Mouse (Mus musculus): ENCODE results near the gene Mgat3. TPM values are rescaled to one million over a fixed set of nuclear protein-coding genes. Genes with fewer than 3 reads are reported as not detected.
A peak's percentile ranks its signal among the peaks of the same experiment; 100 is the strongest.

Gene Mgat3
- polyA plus RNA-seq, 1 experiment, result not detected

DNA sequence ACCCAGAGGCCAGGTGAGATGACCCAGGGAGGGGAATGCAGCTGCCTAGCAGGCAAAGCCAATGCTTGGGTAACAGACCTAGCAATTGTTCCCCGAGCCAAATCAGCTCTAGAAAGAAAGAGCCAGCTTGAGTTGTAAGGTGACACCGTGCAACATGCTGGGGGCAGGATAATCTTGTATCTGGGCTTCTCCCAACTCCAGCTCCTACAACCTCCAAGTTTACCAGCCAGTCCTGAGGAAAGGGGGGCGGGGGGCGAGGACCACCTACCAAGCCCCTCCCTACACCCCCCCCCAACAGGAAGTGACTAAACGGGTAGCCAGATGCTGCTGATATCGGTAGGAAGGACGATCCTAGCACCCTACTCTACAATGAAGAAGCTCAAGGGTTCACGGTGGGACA is 2.2 kb upstream of the Mgat3 start:
- peaks cover 5% of the 10 kb centered on the region for H3K9me3 ChIP-seq
- TF ChIP-seq GATA1 (IDR thresholded peaks at IDR 0.05; ENCODE audit: borderline replicate concordance, low read length), result no peak
- TF ChIP-seq FLI1 (IDR thresholded peaks at IDR 0.05; ENCODE audit: low read length), result no peak
- no peaks in the 10 kb centered on the region for H3K36me3 ChIP-seq (replicated peaks; ENCODE audit: low read length)
- H3K27me3 ChIP-seq (replicated peaks), result peaks cover 94% of the 10 kb centered on the region
- no peak overlapping the region for H3K4me3 ChIP-seq (replicated peaks)
- H3K4me1 ChIP-seq, result peaks cover 18% of the 10 kb centered on the region

DNA sequence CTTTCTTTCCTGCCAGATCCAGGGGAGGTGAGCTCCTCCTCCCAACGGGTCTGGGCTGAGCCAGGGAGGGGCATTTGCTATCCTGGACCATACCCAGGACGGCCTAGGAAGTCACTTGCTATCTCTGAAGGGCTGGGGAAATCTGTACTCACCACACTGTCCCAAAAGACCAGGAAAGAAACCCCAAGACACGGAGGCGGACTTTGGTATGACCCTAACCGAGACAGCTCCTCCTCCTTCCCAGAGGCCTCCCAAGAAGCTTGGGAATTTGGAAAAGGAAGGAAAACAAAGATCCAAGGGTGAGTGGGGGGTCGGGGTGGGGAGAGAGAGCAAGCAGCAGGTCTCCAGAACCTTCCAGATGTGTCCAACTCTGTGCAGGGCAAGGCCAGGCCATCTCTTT is 1.7 kb upstream of the Mgat3 start:
- no peak for TF ChIP-seq FLI1 (IDR thresholded peaks at IDR 0.05; ENCODE audit: low read length)
- TF ChIP-seq GATA1 (IDR thresholded peaks at IDR 0.05; ENCODE audit: borderline replicate concordance, low read length), result no peak
- Histone ChIP-seq H3K4me1 (peaks cover 18% of the 10 kb centered on the region), H3K36me3 (replicated peaks; ENCODE audit: low read length) (no peaks in the 10 kb centered on the region), H3K4me3 (replicated peaks) (no peak overlapping the region), H3K27me3 (replicated peaks) (peaks cover 92% of the 10 kb centered on the region), H3K9me3 (peaks cover 5% of the 10 kb centered on the region)

DNA sequence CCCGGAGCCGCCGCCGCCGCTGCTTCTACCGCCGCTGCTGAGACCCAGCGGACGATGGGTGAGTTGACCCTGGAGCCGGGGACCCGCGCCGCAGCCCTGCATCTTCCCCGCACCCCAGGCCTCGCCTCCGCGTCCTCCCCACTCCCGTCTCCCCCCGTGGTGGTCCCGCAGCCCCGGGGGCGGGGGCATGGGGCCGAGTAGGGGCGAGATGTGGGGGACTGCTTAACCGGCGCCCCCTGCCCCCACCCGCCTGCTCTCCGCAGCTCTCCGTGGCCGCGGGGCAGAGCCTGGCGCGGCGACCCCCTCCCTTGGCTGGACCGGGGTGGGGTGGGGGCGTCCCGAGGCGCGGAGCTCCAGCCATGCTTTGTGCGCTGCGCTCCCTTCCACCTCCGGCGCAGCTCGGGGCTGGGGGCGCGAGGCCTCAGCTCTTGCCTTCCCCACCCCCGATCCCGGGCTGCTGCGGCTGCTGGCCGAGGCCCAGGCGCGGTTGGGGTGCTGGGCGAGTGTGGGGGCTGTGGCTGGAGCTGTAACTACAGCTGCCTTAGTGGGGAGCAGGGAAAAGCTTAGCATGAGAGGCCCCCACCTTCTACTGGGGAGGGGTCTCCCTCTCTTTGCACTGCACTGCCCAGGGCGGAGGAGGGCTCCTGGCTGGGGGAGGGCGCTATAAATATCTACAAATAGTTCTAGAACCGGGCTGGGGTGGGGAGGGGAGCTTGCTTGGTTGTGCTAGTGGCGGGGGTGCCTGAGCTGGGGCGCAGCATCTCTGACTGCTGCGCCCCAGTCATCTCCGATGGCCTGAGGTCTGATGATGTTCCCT is 468 bp downstream of the Mgat3 start:
- TF ChIP-seq GATA1 (IDR thresholded peaks at IDR 0.05; ENCODE audit: borderline replicate concordance, low read length) (no peak), FLI1 (IDR thresholded peaks at IDR 0.05; ENCODE audit: low read length) (no peak)
- H3K4me3 ChIP-seq (replicated peaks), result peak overlapping the region; percentile 88
- H3K36me3 ChIP-seq (replicated peaks; ENCODE audit: low read length), result no peaks in the 10 kb centered on the region
- H3K27me3 ChIP-seq (replicated peaks), result peaks cover 90% of the 10 kb centered on the region
- H3K9me3 ChIP-seq, result peaks cover 5% of the 10 kb centered on the region
- peaks cover 18% of the 10 kb centered on the region for H3K4me1 ChIP-seq

DNA sequence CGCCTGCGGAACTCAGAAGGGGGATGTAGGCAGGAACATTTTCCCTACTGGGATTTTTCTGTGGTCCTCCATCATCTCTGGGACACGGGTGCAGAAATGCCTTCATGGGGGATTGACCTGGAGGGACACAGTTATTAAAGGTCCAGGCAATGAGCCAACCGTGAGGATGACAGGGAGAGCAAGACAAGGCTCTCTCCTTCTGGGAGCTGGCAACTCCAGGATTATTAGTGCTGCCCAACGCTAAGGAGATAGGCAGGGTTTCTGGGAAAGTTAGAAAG is 1.0 kb downstream of the Mgat3 start:
- Histone ChIP-seq H3K4me3 (replicated peaks) (no peak overlapping the region), H3K36me3 (replicated peaks; ENCODE audit: low read length) (no peaks in the 10 kb centered on the region), H3K4me1 (peaks cover 18% of the 10 kb centered on the region), H3K9me3 (peaks cover 5% of the 10 kb centered on the region), H3K27me3 (replicated peaks) (peaks cover 91% of the 10 kb centered on the region)
- TF ChIP-seq GATA1 (IDR thresholded peaks at IDR 0.05; ENCODE audit: borderline replicate concordance, low read length) (no peak), FLI1 (IDR thresholded peaks at IDR 0.05; ENCODE audit: low read length) (no peak)

DNA sequence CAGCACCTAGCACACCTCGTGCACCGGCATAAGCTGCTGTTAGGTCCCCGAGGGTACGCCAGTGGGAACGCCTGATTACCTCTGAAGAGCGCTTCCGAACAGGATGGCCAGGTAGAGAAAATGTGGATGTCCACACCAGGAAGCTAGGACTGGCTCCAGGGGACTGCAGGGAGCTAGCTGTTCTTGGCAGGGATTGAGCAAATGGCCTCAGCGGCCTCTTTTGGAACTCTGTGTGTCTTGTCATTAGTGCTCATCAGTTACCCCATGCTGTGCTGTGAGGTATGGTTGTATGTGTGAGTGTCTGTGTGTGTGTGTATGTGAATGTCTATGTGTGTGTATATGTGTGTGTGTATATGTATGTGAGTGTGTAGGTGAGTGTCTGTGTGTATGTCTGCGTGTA is 1.8 kb downstream of the Mgat3 start:
- Histone ChIP-seq H3K4me3 (replicated peaks) (no peak overlapping the region), H3K36me3 (replicated peaks; ENCODE audit: low read length) (no peaks in the 10 kb centered on the region), H3K27me3 (replicated peaks) (peaks cover 91% of the 10 kb centered on the region), H3K9me3 (peaks cover 5% of the 10 kb centered on the region), H3K4me1 (peaks cover 19% of the 10 kb centered on the region)
- TF ChIP-seq GATA1 (IDR thresholded peaks at IDR 0.05; ENCODE audit: borderline replicate concordance, low read length) (no peak), FLI1 (IDR thresholded peaks at IDR 0.05; ENCODE audit: low read length) (no peak)

DNA sequence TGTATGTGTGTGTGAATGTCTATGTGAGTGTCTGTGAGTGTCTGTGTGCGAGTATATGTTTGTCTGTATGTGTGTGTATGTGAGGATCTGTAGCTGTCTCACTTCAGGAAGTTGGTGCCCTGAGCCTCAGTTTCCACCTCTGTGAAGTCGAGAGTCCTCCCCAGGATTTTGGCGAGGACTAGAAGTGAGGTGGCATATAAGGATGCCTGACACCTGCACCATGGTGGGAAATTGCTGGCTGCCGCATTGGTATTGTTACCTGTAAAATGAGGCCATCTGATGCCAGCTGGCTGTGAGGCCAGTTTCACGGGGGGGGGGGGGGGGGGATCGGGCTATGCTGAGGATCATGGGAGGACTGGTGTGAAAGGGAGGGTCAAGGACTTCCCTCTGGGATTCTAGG is 2.2 kb downstream of the Mgat3 start:
- H3K27me3 ChIP-seq (replicated peaks), result peaks cover 91% of the 10 kb centered on the region
- no peak for TF ChIP-seq GATA1 (IDR thresholded peaks at IDR 0.05; ENCODE audit: borderline replicate concordance, low read length)
- TF ChIP-seq FLI1 (IDR thresholded peaks at IDR 0.05; ENCODE audit: low read length), result no peak

DNA sequence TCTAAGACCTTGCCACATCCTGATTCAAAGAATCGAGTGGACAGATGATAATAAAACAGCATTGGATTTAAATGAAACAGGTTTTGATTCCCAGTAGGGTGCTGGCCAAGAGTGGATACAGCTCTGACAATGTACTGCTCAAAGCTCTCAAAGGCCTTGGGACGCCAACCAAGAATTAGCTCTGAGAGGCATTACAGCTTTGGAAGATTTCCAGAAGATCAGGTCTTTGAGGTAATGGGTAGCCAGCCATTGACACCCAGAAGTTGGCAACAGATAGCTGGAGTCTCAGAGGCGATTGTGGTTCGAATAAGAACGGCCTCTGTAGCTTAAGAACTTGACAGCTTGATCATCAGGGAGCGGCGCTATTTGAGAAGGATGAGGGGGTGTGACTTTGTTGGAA is 8.0 kb downstream of the Mgat3 start:
- H3K9me3 ChIP-seq, result peaks cover 16% of the 10 kb centered on the region
- H3K27me3 ChIP-seq (replicated peaks), result peaks cover 60% of the 10 kb centered on the region
- no peaks in the 10 kb centered on the region for H3K36me3 ChIP-seq (replicated peaks; ENCODE audit: low read length)
- TF ChIP-seq GATA1 (IDR thresholded peaks at IDR 0.05; ENCODE audit: borderline replicate concordance, low read length), result no peak
- TF ChIP-seq FLI1 (IDR thresholded peaks at IDR 0.05; ENCODE audit: low read length), result no peak
- H3K4me3 ChIP-seq (replicated peaks), result no peak overlapping the region
- H3K4me1 ChIP-seq, result peaks cover 16% of the 10 kb centered on the region

More for the DNA sequence above, 2.2 kb downstream of the Mgat3 start:
- H3K4me1 ChIP-seq, result peaks cover 22% of the 10 kb centered on the region
- H3K9me3 ChIP-seq, result peaks cover 10% of the 10 kb centered on the region
- no peak overlapping the region for H3K4me3 ChIP-seq (replicated peaks)
- H3K36me3 ChIP-seq (replicated peaks; ENCODE audit: low read length), result no peaks in the 10 kb centered on the region

DNA sequence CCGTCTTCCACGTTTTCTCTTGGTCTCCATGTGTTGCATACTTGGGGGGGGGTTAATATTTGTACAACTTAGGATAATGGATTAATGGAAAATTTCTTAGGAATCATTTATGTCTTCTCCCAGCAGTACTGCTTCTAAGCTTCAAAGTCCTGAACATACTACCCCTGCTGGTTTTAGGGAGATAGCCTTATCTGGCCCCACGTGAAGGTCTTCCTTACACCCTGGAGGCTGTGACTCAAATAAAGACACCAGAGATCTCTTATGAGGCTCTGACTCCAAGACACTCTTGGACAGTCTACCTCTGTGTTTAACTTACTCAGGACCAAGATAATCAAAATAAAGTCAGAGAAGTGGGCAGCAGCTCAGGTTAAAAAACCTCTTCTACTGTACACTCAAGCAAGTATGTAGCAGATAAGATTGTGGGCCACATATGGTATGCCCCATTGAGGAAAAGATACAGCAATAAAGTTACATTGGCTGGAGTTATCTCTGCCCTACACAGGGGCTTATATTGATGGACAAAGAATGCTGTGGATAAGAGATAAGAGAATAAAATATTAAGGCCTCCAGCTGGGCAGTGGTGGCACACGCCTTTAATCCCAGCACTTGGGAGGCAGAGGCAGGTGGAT is 8.7 kb downstream of the Mgat3 start:
- Histone ChIP-seq H3K27me3 (replicated peaks) (peaks cover 58% of the 10 kb centered on the region), H3K4me1 (peaks cover 16% of the 10 kb centered on the region), H3K36me3 (replicated peaks; ENCODE audit: low read length) (no peaks in the 10 kb centered on the region), H3K4me3 (replicated peaks) (no peak overlapping the region), H3K9me3 (peaks cover 16% of the 10 kb centered on the region)
- no peak for TF ChIP-seq FLI1 (IDR thresholded peaks at IDR 0.05; ENCODE audit: low read length)
- TF ChIP-seq GATA1 (IDR thresholded peaks at IDR 0.05; ENCODE audit: borderline replicate concordance, low read length), result no peak

DNA sequence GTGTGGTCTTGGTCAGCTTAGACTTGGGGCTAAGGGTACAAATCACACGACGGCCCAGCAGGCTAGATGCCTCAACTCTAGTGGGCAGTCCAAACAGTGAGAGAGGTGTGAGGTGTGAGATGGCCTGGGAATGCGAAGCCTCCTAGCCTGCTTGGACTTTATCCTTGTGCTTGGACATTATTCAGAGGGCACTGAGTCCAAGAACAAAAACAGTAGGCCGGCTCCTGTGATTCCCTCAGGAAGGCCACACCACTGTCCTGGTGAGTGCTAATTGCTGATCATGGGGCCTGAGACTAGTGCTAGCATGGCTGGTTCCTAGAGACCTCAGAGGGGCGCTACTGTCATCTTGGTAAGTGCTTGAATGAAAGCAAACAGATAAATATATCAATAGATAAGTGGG is 15.4 kb downstream of the Mgat3 start:
- no peak overlapping the region for H3K4me3 ChIP-seq (replicated peaks)
- peaks cover 76% of the 10 kb centered on the region for H3K27me3 ChIP-seq (replicated peaks)
- H3K9me3 ChIP-seq, result no peaks in the 10 kb centered on the region; the same call in 1 of the 2 replicates
- no peaks in the 10 kb centered on the region for H3K4me1 ChIP-seq
- no peaks in the 10 kb centered on the region for H3K36me3 ChIP-seq (replicated peaks; ENCODE audit: low read length)
- TF ChIP-seq GATA1 (IDR thresholded peaks at IDR 0.05; ENCODE audit: borderline replicate concordance, low read length) (no peak), FLI1 (IDR thresholded peaks at IDR 0.05; ENCODE audit: low read length) (no peak)

DNA sequence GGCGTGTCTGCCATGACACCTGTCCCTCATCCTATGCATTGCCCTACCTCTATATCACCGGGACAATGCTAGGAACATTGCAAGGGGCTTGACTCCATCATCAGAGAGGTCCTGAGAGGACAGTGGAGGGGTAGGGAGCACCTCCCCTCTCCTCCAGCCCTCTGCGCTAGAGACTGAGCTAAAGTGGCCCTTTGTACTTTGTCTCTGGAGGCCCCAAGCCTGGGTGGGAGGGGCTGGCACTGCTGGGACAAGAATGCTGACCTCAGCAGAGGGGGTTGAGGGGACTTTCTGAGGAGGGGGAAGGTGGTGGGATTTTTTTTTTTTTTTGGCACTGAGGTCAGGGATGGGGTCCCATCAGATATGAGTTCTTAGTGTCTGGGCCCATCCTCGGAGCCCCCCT is 16.6 kb downstream of the Mgat3 start:
- TF ChIP-seq FLI1 (IDR thresholded peaks at IDR 0.05; ENCODE audit: low read length), result no peak
- no peak for TF ChIP-seq GATA1 (IDR thresholded peaks at IDR 0.05; ENCODE audit: borderline replicate concordance, low read length)

More for the DNA sequence above, 16.6 kb downstream of the Mgat3 start:
- Histone ChIP-seq H3K36me3 (replicated peaks; ENCODE audit: low read length) (no peaks in the 10 kb centered on the region), H3K4me1 (no peaks in the 10 kb centered on the region), H3K27me3 (replicated peaks) (peaks cover 76% of the 10 kb centered on the region), H3K9me3 (no peaks in the 10 kb centered on the region), H3K4me3 (replicated peaks) (no peak overlapping the region)

Measured in megakaryocyte, embryonic 14.5 days (primary cell).